Mouse (Mus musculus): Measurements from ENCODE around the gene Unc80. TPM values are rescaled to one million over a fixed set of nuclear protein-coding genes. Genes with fewer than 3 reads are reported as not detected.
A peak's percentile ranks its signal among the peaks of the same experiment; 100 is the strongest.

Unc80 gene
- polyA plus RNA-seq (2012; rRNA removed) = 5.9 and 8.0 TPM in 2 replicates

- peak; percentile 70 for DNase-seq (ENCODE audit: low read depth)
- TF ChIP-seq CTCF (IDR thresholded peaks at IDR 0.05; ENCODE audit: borderline replicate concordance, extremely low read depth, insufficient read depth, insufficient read length) = no peak
- TF ChIP-seq POLR2A (IDR thresholded peaks at IDR 0.05; ENCODE audit: borderline replicate concordance, extremely low read depth, insufficient read depth, insufficient read length, poor library complexity, severe bottlenecking) = no peak
Observed at GRCm38 (mm10) chr1:66467821-66468703, at the start of gene Unc80. TSS of gene Unc80 (plus strand) at chr1:66468367.

- DNase-seq (ENCODE audit: low read depth) = no peak
- TF ChIP-seq CTCF (IDR thresholded peaks at IDR 0.05; ENCODE audit: borderline replicate concordance, extremely low read depth, insufficient read depth, insufficient read length) (no peak), POLR2A (IDR thresholded peaks at IDR 0.05; ENCODE audit: borderline replicate concordance, extremely low read depth, insufficient read depth, insufficient read length, poor library complexity, severe bottlenecking) (no peak)
Observed at GRCm38 (mm10) chr1:66426073-66426472, 42.1 kb upstream of the Unc80 start.

- no peak for DNase-seq (ENCODE audit: low read depth)
Observed at GRCm38 (mm10) chr1:66430962-66431361, 37.2 kb upstream of the Unc80 start.

GRCm38 (mm10) chr1:66431472-66431871 is 36.7 kb upstream of the Unc80 start:
- TF ChIP-seq POLR2A (IDR thresholded peaks at IDR 0.05; ENCODE audit: borderline replicate concordance, extremely low read depth, insufficient read depth, insufficient read length, poor library complexity, severe bottlenecking) (no peak), CTCF (IDR thresholded peaks at IDR 0.05; ENCODE audit: borderline replicate concordance, extremely low read depth, insufficient read depth, insufficient read length) (no peak)

More at GRCm38 (mm10) chr1:66430962-66431361, 37.2 kb upstream of the Unc80 start:
- TF ChIP-seq CTCF (IDR thresholded peaks at IDR 0.05; ENCODE audit: borderline replicate concordance, extremely low read depth, insufficient read depth, insufficient read length) = no peak
- TF ChIP-seq POLR2A (IDR thresholded peaks at IDR 0.05; ENCODE audit: borderline replicate concordance, extremely low read depth, insufficient read depth, insufficient read length, poor library complexity, severe bottlenecking) = no peak

GRCm38 (mm10) chr1:66438069-66438468 is 30.1 kb upstream of the Unc80 start:
- DNase-seq (ENCODE audit: low read depth) = no peak
- TF ChIP-seq CTCF (IDR thresholded peaks at IDR 0.05; ENCODE audit: borderline replicate concordance, extremely low read depth, insufficient read depth, insufficient read length) (no peak), POLR2A (IDR thresholded peaks at IDR 0.05; ENCODE audit: borderline replicate concordance, extremely low read depth, insufficient read depth, insufficient read length, poor library complexity, severe bottlenecking) (no peak)

More at GRCm38 (mm10) chr1:66431472-66431871, 36.7 kb upstream of the Unc80 start:
- DNase-seq (ENCODE audit: low read depth) = no peak

GRCm38 (mm10) chr1:66442922-66443321 is 25.2 kb upstream of the Unc80 start:
- no peak for DNase-seq (ENCODE audit: low read depth)
- TF ChIP-seq POLR2A (IDR thresholded peaks at IDR 0.05; ENCODE audit: borderline replicate concordance, extremely low read depth, insufficient read depth, insufficient read length, poor library complexity, severe bottlenecking) = no peak

GRCm38 (mm10) chr1:66449471-66449870 is 18.7 kb upstream of the Unc80 start:
- DNase-seq (ENCODE audit: low read depth) = no peak
- TF ChIP-seq POLR2A (IDR thresholded peaks at IDR 0.05; ENCODE audit: borderline replicate concordance, extremely low read depth, insufficient read depth, insufficient read length, poor library complexity, severe bottlenecking) (no peak), CTCF (IDR thresholded peaks at IDR 0.05; ENCODE audit: borderline replicate concordance, extremely low read depth, insufficient read depth, insufficient read length) (no peak)

GRCm38 (mm10) chr1:66456580-66456979 is 11.6 kb upstream of the Unc80 start:
- TF ChIP-seq CTCF (IDR thresholded peaks at IDR 0.05; ENCODE audit: borderline replicate concordance, extremely low read depth, insufficient read depth, insufficient read length) (no peak), POLR2A (IDR thresholded peaks at IDR 0.05; ENCODE audit: borderline replicate concordance, extremely low read depth, insufficient read depth, insufficient read length, poor library complexity, severe bottlenecking) (no peak)
- DNase-seq (ENCODE audit: low read depth) = peak; percentile 14

- no peak for DNase-seq (ENCODE audit: low read depth)
- TF ChIP-seq POLR2A (IDR thresholded peaks at IDR 0.05; ENCODE audit: borderline replicate concordance, extremely low read depth, insufficient read depth, insufficient read length, poor library complexity, severe bottlenecking) (no peak), CTCF (IDR thresholded peaks at IDR 0.05; ENCODE audit: borderline replicate concordance, extremely low read depth, insufficient read depth, insufficient read length) (no peak)
Observed at GRCm38 (mm10) chr1:66457747-66458146, 10.4 kb upstream of the Unc80 start.

- no peak for TF ChIP-seq POLR2A (IDR thresholded peaks at IDR 0.05; ENCODE audit: borderline replicate concordance, extremely low read depth, insufficient read depth, insufficient read length, poor library complexity, severe bottlenecking)
- TF ChIP-seq CTCF (IDR thresholded peaks at IDR 0.05; ENCODE audit: borderline replicate concordance, extremely low read depth, insufficient read depth, insufficient read length) = no peak
- no peak for DNase-seq (ENCODE audit: low read depth)
Observed at GRCm38 (mm10) chr1:66459394-66459793, 8.8 kb upstream of the Unc80 start.

GRCm38 (mm10) chr1:66460850-66461249 is 7.3 kb upstream of the Unc80 start:
- no peak for TF ChIP-seq CTCF (IDR thresholded peaks at IDR 0.05; ENCODE audit: borderline replicate concordance, extremely low read depth, insufficient read depth, insufficient read length)
- no peak for TF ChIP-seq POLR2A (IDR thresholded peaks at IDR 0.05; ENCODE audit: borderline replicate concordance, extremely low read depth, insufficient read depth, insufficient read length, poor library complexity, severe bottlenecking)

GRCm38 (mm10) chr1:66468704-66469020 is 495 bp downstream of the Unc80 start:
- no peak for TF ChIP-seq POLR2A (IDR thresholded peaks at IDR 0.05; ENCODE audit: borderline replicate concordance, extremely low read depth, insufficient read depth, insufficient read length, poor library complexity, severe bottlenecking)
- TF ChIP-seq CTCF (IDR thresholded peaks at IDR 0.05; ENCODE audit: borderline replicate concordance, extremely low read depth, insufficient read depth, insufficient read length) = no peak

More at GRCm38 (mm10) chr1:66460850-66461249, 7.3 kb upstream of the Unc80 start:
- no peak for DNase-seq (ENCODE audit: low read depth)

More at GRCm38 (mm10) chr1:66468704-66469020, 495 bp downstream of the Unc80 start:
- DNase-seq (ENCODE audit: low read depth) = peak; percentile 49

Measured in brain, embryonic 14.5 days (tissue).